Mouse (Mus musculus): ENCODE measurements around the gene Xlr5a.
"Not testable (repeated sequence)": the region's sequence is repeated elsewhere in the genome, so short reads cannot be mapped to it uniquely, and the experiment has no call there.

The Xlr5a gene

DNA sequence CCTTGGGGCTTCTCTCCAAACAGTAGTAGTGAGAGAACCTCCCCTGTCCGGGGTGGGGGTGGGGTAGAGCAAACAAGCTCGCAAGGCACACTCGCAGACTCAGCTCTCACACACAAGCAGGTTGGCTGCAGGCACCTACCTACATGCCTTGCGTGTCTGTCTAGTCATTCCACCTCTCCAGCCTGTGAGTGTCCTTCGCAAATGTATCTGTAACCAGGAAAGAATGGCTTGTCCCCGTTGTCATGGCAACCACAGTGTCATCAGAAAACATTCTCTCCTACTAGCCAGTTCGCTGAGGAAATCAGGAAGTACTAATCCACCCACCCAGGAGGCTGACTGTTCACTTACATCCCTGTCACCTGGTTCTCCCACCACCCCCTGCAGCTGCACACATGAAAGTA, 149.6 kb downstream of the Xlr5a start:
- DNase-seq = not testable (repeated sequence)

- DNase-seq = not testable (repeated sequence)
Observed at GRCm38 (mm10) chrX:73122859-73123829, 169.6 kb downstream of the Xlr5a start.

- DNase-seq = not testable (repeated sequence)
Observed at GRCm38 (mm10) chrX:73116747-73117146, 176.0 kb downstream of the Xlr5a start, which contains the start of gene Gm14685. Gene Gm14685 (plus strand): TSS chrX:73117047.

DNA sequence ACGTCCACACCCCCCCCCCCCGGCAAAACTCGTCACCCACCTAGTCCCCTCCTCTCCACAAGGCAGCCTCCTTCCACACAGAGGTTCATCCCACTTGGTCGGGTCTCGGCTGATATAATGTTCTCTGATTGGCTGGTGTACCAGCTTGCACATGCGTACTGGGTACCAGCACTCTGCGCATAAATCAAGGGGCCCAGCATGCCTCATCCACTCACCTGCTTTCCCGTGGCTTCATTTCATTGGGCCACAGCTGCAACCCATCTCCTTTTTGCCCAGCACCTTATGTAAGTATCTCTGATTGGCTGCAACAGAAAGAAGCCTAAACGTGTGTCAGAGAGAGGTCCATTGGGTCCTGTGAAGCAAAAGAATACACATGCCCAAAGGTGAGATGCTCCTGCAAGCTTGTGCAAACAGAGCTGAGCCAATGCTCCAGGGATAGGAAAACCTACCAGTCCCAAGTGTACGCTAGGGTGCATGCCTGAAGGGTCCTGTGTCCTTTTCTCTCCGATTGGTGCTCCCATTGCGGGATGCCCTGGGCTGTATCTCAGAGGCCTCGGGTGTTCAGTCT, 195.8 kb downstream of the Xlr5a start, which contains the start of gene Xlr3a:
Gene Xlr3a (minus strand): TSS at position 155 of the 568 bp plus-strand sequence.
- peak; percentile 5 for DNase-seq

DNA sequence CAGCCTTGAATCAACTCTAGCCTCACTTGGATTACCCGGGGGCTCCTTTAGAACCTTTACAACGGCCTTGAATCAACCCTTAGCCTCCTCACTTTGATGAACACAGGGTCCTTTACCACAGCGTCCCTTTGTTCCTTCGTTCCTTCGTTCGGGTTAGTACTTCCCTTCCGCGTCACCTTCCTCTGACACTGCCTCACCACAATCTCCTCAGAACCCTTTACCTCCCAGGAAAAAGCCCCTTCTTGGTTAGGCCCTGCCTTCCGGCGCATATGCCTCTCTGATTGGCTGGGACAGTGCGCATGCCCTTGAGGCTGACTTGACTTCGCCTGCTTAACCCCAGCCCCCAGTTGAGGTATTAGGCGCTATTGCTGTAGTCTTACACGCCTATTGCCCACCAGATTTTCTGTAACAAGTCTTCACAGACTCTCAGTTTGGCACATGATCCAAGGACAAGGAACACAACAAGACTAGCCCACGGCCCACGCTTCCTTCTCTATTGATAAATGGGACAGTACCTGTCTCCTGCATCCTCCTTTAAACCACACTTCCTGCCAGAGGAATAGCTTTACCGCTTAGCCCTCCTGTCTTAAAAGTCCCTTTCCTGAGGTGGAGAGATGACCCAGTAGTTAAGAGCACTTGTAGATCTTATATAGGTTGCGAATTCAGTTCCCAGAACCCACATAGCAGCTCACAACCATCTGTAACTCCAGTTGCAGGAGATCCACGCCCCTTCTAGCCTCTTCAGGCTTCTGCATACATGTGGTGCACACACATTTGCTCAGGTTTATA, 210.3 kb downstream of the Xlr5a start, which contains the start of gene Xlr4a:
Gene Xlr4a (minus strand): TSS at position 212 of the 789 bp plus-strand sequence.
- DNase-seq = not testable (repeated sequence)

GRCm38 (mm10) chrX:73066765-73067312, 225.9 kb downstream of the Xlr5a start:
- not testable (repeated sequence) for DNase-seq

DNA sequence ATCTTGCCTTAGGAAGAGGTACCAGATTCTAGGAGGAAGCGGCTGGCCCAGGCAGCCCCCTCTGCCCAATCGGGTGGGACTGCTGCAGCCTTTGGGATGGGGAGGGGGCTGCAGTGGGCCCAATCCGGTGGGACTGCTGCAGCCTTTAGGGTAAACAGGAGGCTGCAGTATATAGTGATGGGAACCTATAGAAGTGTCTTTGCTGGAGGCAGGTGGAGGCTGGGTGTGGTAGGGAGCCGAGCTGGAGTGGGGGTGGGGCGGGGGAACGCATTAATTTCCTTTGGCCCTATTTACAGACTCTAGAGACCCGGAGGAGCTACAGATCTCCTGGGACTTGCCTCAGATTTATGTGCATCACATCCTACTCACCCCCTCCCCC, 228.4 kb downstream of the Xlr5a start, which contains the start of gene Pnma3:
Gene Pnma3 (plus strand): TSS at position 373 of the 379 bp plus-strand sequence.
- DNase-seq = no peak

DNA sequence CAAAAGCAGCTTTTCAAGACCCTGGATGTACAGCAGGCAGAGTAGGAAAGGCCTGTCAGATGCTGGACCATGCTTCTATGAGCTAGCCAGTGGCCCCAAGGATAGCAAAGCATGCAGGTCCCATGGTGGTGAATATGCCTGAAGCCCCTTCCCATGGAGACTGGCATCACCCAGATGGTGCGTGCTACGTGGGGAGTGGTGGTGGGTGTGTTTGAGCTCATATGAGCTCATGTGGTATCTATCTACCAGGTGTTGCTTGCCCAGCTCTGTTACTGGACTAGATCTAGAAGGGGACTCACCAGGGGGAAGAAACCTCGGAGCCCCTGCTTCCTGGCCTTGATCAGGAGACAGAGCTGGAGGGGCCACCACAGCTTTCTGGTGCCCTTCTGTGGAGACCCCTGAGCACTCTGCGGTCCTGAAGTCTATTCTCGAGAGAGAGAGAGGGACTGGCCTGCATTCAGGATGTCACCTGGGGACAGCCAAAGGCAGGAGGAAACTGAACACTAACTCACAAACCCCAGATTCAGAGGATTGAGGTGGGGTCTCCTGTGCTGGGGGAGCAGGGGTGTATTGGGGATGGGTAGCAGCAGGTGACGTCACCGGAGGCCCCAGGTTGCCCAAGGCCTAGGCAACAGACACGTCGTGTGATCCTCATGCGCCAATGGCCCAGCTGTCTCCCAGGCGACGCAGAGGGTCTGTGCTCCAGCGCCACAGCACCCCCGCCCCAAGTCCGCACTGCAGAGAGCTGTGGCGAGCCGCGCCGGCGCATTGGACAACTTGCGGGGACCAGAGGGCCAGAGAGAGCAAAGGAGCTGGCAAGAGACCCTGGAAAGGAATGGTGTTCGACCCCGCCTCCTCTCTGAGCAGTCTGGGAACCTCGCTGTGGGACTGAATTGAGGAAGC, 229.0 kb downstream of the Xlr5a start:
- no peak for DNase-seq

GRCm38 (mm10) chrX:73062323-73062722, 230.5 kb downstream of the Xlr5a start:
- no peak for DNase-seq

GRCm38 (mm10) chrX:73061528-73061927, 231.2 kb downstream of the Xlr5a start:
- DNase-seq = no peak
